8 mouse cellular contexts compared by ENCODE assay signal in the genomic region with DNA sequence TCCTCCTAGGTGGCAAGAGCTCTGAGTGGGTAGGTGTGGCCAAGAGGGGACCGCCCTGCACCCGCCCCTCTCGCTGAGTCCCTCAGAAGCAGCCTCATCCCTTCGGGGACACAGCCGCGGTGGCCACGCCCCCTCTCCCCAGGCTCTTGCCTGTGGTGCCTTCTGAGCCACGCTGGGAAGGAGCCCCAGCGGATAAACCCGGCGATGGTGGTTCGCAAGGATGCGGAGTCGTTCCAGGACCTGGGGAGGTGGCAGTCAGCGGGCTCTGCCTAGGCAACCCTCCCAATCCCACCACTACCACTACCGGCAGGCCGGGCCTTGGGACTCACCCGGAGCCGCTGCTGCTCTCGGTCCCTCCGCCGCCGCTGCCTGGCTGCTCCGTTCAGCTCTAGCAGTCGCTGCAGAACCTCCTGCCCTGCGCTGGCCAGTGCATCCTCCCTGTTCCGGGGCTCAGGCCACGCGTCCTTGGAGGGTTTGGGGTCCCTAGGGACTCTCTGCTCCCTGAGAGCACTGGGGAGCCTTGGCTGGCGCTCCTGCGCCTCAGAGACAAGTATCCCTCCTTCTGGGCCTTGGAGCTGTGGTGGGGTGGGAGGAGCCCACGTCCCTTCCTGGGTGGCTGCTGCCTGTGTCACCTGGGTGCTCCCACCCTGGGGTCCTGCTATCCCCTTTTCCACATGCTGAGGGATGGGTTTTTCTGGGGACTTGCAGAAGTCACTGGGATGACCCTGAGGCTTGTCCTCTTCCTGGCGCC. TPM values are rescaled to one million over a fixed set of nuclear protein-coding genes. Genes with fewer than 3 reads are reported as not detected.
A peak's percentile ranks its signal among the peaks of the same experiment; 100 is the strongest.
DNase-seq lines count a peak whose midpoint lies in the region.

No protein-coding gene starts in this region.

- H3K9me3 ChIP-seq in megakaryocyte, embryonic 14.5 days, result 0 out of 2 replicates have a peak, but pooled peaks cover 1% of the 10 kb centered on the region

- H3K36me3 ChIP-seq in megakaryocyte, embryonic 14.5 days (replicated peaks; ENCODE audit: low read length), result peaks cover 36% of the 10 kb centered on the region

- peak overlapping the region; percentile 92 for H3K4me3 ChIP-seq in megakaryocyte, embryonic 14.5 days (replicated peaks)

- DNase-seq in adrenal gland, adult 18-20 months (ENCODE audit: low spot score in 2 of 2), result peak; percentile 72 to 75
- DNase-seq in embryo, embryonic 10 days (ENCODE audit: low spot score), result peak; percentile 91
- peak; percentile 67 for DNase-seq in gastrocnemius, postnatal 10 days
- peak; percentile 89 for DNase-seq in induced T-regulatory cell, adult 2 months (ENCODE audit: low read depth)
- DNase-seq in left cerebral cortex, adult 9 months (ENCODE audit: low spot score in 2 of 2), result peak; percentile 31 to 72
- DNase-seq in right cerebral cortex, adult 2 months (ENCODE audit: low spot score in 2 of 2), result peak; percentile 68 to 80
- peak; percentile 74 for DNase-seq in urinary bladder, postnatal 14 days (ENCODE audit: low spot score)

- peaks cover 41% of the 10 kb centered on the region for H3K27me3 ChIP-seq in megakaryocyte, embryonic 14.5 days (replicated peaks)

- peaks cover 18% of the 10 kb centered on the region for H3K4me1 ChIP-seq in megakaryocyte, embryonic 14.5 days

RNA-seq across cellular contexts. Expression of a gene that starts 2.9 kb away (rescaled TPM):
- under 1 TPM in 1 of 2 experiments, not detected in 1; 0.93 TPM for total RNA-seq in adrenal gland, adult 18-20 months (2021)
- under 1 TPM in 1 of 2 experiments, not detected in 1; 0.41 TPM for total RNA-seq in gastrocnemius, postnatal 10 days (2021)
- polyA plus RNA-seq in megakaryocyte, embryonic 14.5 days (2012; ENCODE audit: insufficient read depth, low replicate concordance), result 0.29 TPM in 1 of 2 replicates, not detected in the other

RNA-seq across cellular contexts. Expression of a gene that starts 6.6 kb away (rescaled TPM):
- 100 to 1,000 TPM; 231 to 238 TPM for total RNA-seq in adrenal gland, adult 18-20 months (2021)
- 100 to 1,000 TPM; 101 to 102 TPM for total RNA-seq in gastrocnemius, postnatal 10 days (2021)
- polyA plus RNA-seq in megakaryocyte, embryonic 14.5 days (2012; ENCODE audit: insufficient read depth, low replicate concordance), result 173 and 385 TPM in 2 replicates

RNA-seq across cellular contexts. Expression of a gene that starts 33.6 kb away (rescaled TPM):
- total RNA-seq in adrenal gland, adult 18-20 months (2021), result 1 to 10 TPM; 2.4 to 7.9 TPM
- 10 to 100 TPM; 19.0 to 27.2 TPM for total RNA-seq in gastrocnemius, postnatal 10 days (2021)
- polyA plus RNA-seq in megakaryocyte, embryonic 14.5 days (2012; ENCODE audit: insufficient read depth, low replicate concordance), result 0.35 TPM in 1 of 2 replicates, not detected in the other

RNA-seq across cellular contexts. Expression of a gene that starts 41.1 kb away (rescaled TPM):
- 1 to 10 TPM; 2.6 to 4.6 TPM for total RNA-seq in adrenal gland, adult 18-20 months (2021)
- total RNA-seq in gastrocnemius, postnatal 10 days (2021), result 100 to 1,000 TPM; 393 to 460 TPM
- polyA plus RNA-seq in megakaryocyte, embryonic 14.5 days (2012; ENCODE audit: insufficient read depth, low replicate concordance), result not detected in 2 replicates

RNA-seq across cellular contexts. Expression of a gene that starts 52.3 kb away (rescaled TPM):
- total RNA-seq in adrenal gland, adult 18-20 months (2021), result 1 to 10 TPM; 7.3 to 8.6 TPM
- total RNA-seq in gastrocnemius, postnatal 10 days (2021), result 1 to 10 TPM; 1.8 to 2.8 TPM
- 7.5 and 22.4 TPM in 2 replicates for polyA plus RNA-seq in megakaryocyte, embryonic 14.5 days (2012; ENCODE audit: insufficient read depth, low replicate concordance)

Comparison
In these comparisons a context has a peak if more than half of its experiments do, and no peak if none do; other contexts are left out.
1. Peak in every context shown above with its lines: DNase-seq and H3K4me3 ChIP-seq.